Mouse (Mus musculus) heart, embryonic 13.5 days (tissue): Measurements from ENCODE around the gene Csrnp3. TPM values are rescaled to one million over a fixed set of nuclear protein-coding genes. Genes with fewer than 3 reads are reported as not detected.

ENCODE experiments used
- ATAC-seq: fragments of 200-750 bp; cut with Nextera tagmentation; 2 replicates; pipeline ENCODE4 v1.8.0; 2017; ENCODE audit warnings: moderate TSS enrichment; ENCODE audit not compliant: insufficient number of reproducible peaks, low FRiP score, low TSS enrichment; ENCODE audit errors: extremely low read depth
- H3K27ac ChIP-seq: fragments of 300-500 bp; sonication (generic); replicated peaks from 2 replicates; pipeline ENCODE4 v1.5.1; 2015; ENCODE audit warnings: moderate library complexity, mild to moderate bottlenecking, inconsistent platforms
- H3K27me3 ChIP-seq: fragments of 300-500 bp; sonication (generic); replicated peaks from 2 replicates; pipeline ENCODE4 v1.6.1; 2015; ENCODE audit warnings: mild to moderate bottlenecking, inconsistent platforms
- H3K36me3 ChIP-seq: fragments of 300-500 bp; sonication (generic); 2 replicates; pipeline ENCODE4 v1.6.1; 2015; ENCODE audit warnings: mild to moderate bottlenecking, inconsistent platforms
- H3K4me1 ChIP-seq: fragments of 300-500 bp; sonication (generic); 2 replicates; pipeline ENCODE4 v1.6.1; 2015; ENCODE audit warnings: inconsistent platforms
- H3K4me2 ChIP-seq: fragments of 300-500 bp; sonication (generic); 2 replicates; pipeline ENCODE4 v1.6.1; 2015; ENCODE audit warnings: inconsistent platforms, mild to moderate bottlenecking, moderate library complexity
- H3K4me3 ChIP-seq: fragments of 300-500 bp; sonication (generic); 2 replicates; pipeline ENCODE4 v1.5.1; 2015; ENCODE audit warnings: moderate library complexity, mild to moderate bottlenecking, inconsistent platforms
- H3K9ac ChIP-seq: fragments of 300-500 bp; sonication (generic); 2 replicates; pipeline ENCODE4 v1.6.1; 2015; ENCODE audit warnings: inconsistent platforms, mild to moderate bottlenecking, moderate library complexity
- H3K9me3 ChIP-seq: fragments of 300-500 bp; sonication (generic); 2 replicates; pipeline ENCODE4 v1.6.1; 2016; ENCODE audit warnings: inconsistent platforms
- WGBS: fragments of 180-500 bp; shearing (Covaris S2); methylation state at CpG from one replicate; pipeline ENCODE4 v1.1.7; 2015; ENCODE audit warnings: mixed read lengths; 5-methylcytosine and 5-hydroxymethylcytosine counted together
- polyA plus RNA-seq: library from polyadenylated mRNA; unstranded; fragments of >200 nt; fragmentation: Nextera tagmentation; extraction: Ambion mirVana; gene quantifications from 2 replicates; pipeline ENCODE4 v1.2.1, GENCODE M21; 2015

The Csrnp3 gene
- polyA plus RNA-seq, 1 experiment from 2014 or later = 0.37 TPM

- Histone ChIP-seq H3K27ac (no peak overlapping the region), H3K36me3 (no peaks in the 10 kb centered on the region), H3K27me3 (no peaks in the 10 kb centered on the region), H3K4me3 (no peak overlapping the region), H3K4me1 (no peaks in the 10 kb centered on the region), H3K9me3 (no peaks in the 10 kb centered on the region), H3K9ac (no peak overlapping the region), H3K4me2 (no peak overlapping the region)
- ATAC-seq = no peak
- WGBS = 62% methylated on average over 5 of the region's 5 CpGs
These were observed 183.2 kb downstream of the Csrnp3 start for GRCm38 (mm10) chr2:66028812-66029211.

GRCm38 (mm10) chr2:66034907-66035679 lies 189.5 kb downstream of the Csrnp3 start:
- no peak for ATAC-seq
- H3K9me3 ChIP-seq = no peaks in the 10 kb centered on the region
- H3K4me2 ChIP-seq = no peak overlapping the region
- WGBS = 60% methylated on average over 9 of the region's 9 CpGs
- H3K4me3 ChIP-seq = no peak overlapping the region
- H3K36me3 ChIP-seq = no peaks in the 10 kb centered on the region
- no peak overlapping the region for H3K9ac ChIP-seq
- no peaks in the 10 kb centered on the region for H3K27me3 ChIP-seq
- no peak overlapping the region for H3K27ac ChIP-seq
- H3K4me1 ChIP-seq = no peaks in the 10 kb centered on the region

DNA sequence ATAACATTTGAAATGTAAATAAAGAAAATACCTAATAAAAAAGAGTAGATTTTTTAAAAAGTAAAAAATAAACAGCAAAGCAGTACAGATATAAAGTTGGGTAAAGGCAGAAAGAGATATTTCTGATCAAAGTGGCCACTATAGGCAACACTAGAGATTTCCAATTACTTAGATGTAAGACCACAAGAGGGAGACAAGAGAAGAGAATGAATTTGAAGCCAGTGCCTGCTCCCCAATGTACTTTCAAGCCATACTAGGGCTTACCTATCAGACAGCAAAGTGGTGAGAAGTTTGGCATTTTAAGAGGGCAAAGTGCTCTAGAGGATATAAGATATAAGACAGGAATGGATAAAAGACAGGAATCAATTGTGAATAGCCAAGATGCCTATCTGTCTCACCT lies 195.0 kb downstream of the Csrnp3 start:
- Histone ChIP-seq H3K4me1 (no peaks in the 10 kb centered on the region), H3K4me3 (no peak overlapping the region), H3K9ac (no peak overlapping the region), H3K27me3 (no peaks in the 10 kb centered on the region), H3K36me3 (no peaks in the 10 kb centered on the region), H3K9me3 (no peaks in the 10 kb centered on the region), H3K4me2 (no peak overlapping the region), H3K27ac (no peak overlapping the region)
- no peak for ATAC-seq

DNA sequence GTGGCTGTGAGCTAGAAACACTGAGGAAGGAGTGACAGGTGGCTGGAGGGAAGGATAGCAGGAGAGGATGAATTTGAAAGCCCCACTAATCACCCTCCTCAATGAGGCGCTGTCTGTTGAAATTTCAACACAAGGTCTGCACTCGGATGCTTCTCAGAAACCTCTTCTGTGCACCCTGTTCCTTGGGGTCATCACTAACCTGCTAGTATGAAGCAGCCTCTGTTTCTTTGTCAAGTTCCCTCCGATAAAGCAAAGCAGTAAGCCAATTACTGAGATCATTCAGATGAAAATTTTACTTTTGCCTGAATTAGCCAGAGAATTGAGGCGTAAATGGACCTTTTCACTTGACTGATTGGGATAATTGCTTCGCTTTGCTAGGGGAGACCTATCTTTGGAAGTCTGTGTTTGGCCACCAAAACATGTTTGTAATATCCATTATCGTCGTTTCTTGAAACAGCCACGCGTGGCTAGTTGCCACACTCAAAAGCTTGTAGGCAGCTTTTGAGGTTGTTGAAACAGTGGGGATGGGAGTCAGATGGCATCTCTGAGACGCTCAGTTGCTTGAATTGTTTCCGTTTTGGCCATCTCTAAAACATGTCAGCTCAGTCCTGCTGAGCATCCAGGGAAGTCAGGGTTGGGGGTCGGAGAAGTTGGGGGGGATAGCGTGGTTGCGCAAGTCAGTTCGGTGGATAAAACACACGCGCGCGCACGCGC lies 195.8 kb downstream of the Csrnp3 start:
- no peak overlapping the region for H3K9ac ChIP-seq
- H3K4me3 ChIP-seq = no peak overlapping the region
- no peak overlapping the region for H3K27ac ChIP-seq
- 89% methylated on average over 21 of the region's 21 CpGs for WGBS
- H3K4me1 ChIP-seq = no peaks in the 10 kb centered on the region
- no peaks in the 10 kb centered on the region for H3K9me3 ChIP-seq
- no peak for ATAC-seq
- H3K36me3 ChIP-seq = no peaks in the 10 kb centered on the region
- no peak overlapping the region for H3K4me2 ChIP-seq
- H3K27me3 ChIP-seq = no peaks in the 10 kb centered on the region

- ATAC-seq = no peak
- WGBS = 73% methylated on average over 9 of the region's 9 CpGs
- H3K4me2 ChIP-seq = no peak overlapping the region
- H3K9ac ChIP-seq = no peak overlapping the region
- 0 out of 2 replicates have a peak, but pooled peaks cover 4% of the 10 kb centered on the region for H3K9me3 ChIP-seq
- no peaks in the 10 kb centered on the region for H3K36me3 ChIP-seq
- H3K27ac ChIP-seq = no peak overlapping the region
- no peaks in the 10 kb centered on the region for H3K27me3 ChIP-seq
- H3K4me3 ChIP-seq = no peak overlapping the region
- H3K4me1 ChIP-seq = no peaks in the 10 kb centered on the region
These were observed 196.4 kb downstream of the Csrnp3 start for GRCm38 (mm10) chr2:66041917-66042419.

GRCm38 (mm10) chr2:66043441-66044404 lies 198.2 kb downstream of the Csrnp3 start:
- WGBS = 67% methylated on average over 17 of the region's 17 CpGs
- no peak overlapping the region for H3K27ac ChIP-seq
- no peaks in the 10 kb centered on the region for H3K4me1 ChIP-seq
- 0 out of 2 replicates have a peak, but pooled peaks cover 4% of the 10 kb centered on the region for H3K9me3 ChIP-seq
- no peak overlapping the region for H3K4me3 ChIP-seq
- H3K27me3 ChIP-seq = no peaks in the 10 kb centered on the region
- H3K36me3 ChIP-seq = no peaks in the 10 kb centered on the region
- no peak for ATAC-seq
- H3K4me2 ChIP-seq = no peak overlapping the region
- H3K9ac ChIP-seq = no peak overlapping the region

- H3K4me1 ChIP-seq = no peaks in the 10 kb centered on the region
- H3K9me3 ChIP-seq = 0 out of 2 replicates have a peak, but pooled peaks cover 4% of the 10 kb centered on the region
- H3K36me3 ChIP-seq = no peaks in the 10 kb centered on the region
- H3K27me3 ChIP-seq = no peaks in the 10 kb centered on the region
- no peak overlapping the region for H3K9ac ChIP-seq
- no peak for ATAC-seq
- no peak overlapping the region for H3K4me2 ChIP-seq
- no peak overlapping the region for H3K4me3 ChIP-seq
- WGBS = 85% methylated on average over 12 of the region's 12 CpGs
- H3K27ac ChIP-seq = no peak overlapping the region
These were observed 199.0 kb downstream of the Csrnp3 start for GRCm38 (mm10) chr2:66044405-66045089.

DNA sequence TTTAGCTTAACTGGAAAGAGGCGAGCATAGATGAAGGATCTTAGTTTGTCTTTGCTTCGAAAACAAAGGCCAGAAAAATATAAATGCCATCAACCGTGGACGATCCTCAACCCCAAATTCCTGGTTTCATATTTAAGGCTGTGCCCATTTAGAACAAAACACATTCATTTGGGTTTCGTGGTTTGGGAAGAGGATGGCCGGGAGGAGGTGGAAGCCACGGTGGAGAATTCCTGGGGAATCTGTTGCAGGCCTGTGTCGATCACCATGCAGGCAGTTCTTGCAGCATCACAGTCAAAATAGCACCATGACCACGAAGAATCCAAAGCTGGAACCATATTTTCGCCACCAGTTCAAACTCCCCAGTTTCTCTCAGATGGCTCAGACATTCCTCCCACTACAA lies 217.7 kb downstream of the Csrnp3 start:
- H3K27ac ChIP-seq = no peak overlapping the region
- no peaks in the 10 kb centered on the region for H3K27me3 ChIP-seq
- WGBS = 81% methylated on average over 10 of the region's 10 CpGs
- H3K4me2 ChIP-seq = no peak overlapping the region
- no peaks in the 10 kb centered on the region for H3K9me3 ChIP-seq
- no peak overlapping the region for H3K4me3 ChIP-seq
- H3K36me3 ChIP-seq = no peaks in the 10 kb centered on the region
- no peaks in the 10 kb centered on the region for H3K4me1 ChIP-seq
- no peak for ATAC-seq
- H3K9ac ChIP-seq = no peak overlapping the region

DNA sequence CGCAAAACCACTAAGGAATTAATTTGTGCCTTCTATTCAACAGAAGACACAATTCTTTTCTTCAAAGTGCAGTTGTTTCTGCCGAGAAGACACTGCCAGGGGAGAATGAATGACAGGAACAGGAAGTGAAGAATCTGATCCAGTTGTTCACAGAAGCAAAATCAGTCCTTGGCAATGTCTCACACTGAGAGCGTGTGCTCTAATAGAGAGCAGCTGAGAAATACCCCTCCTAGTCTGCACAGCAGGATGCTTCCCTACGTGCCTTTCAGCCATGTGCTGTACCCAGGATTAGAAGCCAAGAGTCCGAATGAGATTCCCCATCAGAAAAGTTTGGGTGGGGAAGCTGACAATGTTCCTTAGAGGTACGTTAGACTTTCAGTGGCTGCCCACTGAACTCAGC lies 223.9 kb downstream of the Csrnp3 start:
- WGBS = 38% methylated on average over 6 of the region's 6 CpGs
- no peaks in the 10 kb centered on the region for H3K9me3 ChIP-seq
- H3K9ac ChIP-seq = no peak overlapping the region
- ATAC-seq = no peak
- no peak overlapping the region for H3K4me3 ChIP-seq
- H3K27me3 ChIP-seq = no peaks in the 10 kb centered on the region
- no peak overlapping the region for H3K4me2 ChIP-seq
- no peaks in the 10 kb centered on the region for H3K36me3 ChIP-seq
- no peaks in the 10 kb centered on the region for H3K4me1 ChIP-seq
- no peak overlapping the region for H3K27ac ChIP-seq

DNA sequence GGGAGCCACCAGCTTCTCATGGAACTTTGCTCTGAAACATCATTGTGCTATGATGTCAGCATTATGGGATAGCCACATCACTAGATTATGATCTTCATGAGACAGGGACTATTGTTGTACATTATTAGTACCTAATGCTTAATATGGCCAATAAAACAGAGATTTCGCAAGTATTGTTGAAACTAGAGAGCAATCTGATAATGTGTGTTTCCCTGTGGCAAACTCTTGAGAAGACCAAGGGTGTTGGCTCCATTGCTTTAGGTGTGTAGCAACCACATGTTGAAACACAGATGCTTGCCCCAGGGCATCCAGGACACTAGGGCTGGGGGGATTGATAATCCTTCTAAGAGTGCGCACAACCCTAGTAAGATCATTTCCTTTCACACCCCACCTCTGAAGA lies 235.2 kb downstream of the Csrnp3 start:
- no peaks in the 10 kb centered on the region for H3K9me3 ChIP-seq
- no peaks in the 10 kb centered on the region for H3K36me3 ChIP-seq
- no peak overlapping the region for H3K4me2 ChIP-seq
- no peak overlapping the region for H3K9ac ChIP-seq
- H3K4me1 ChIP-seq = 0 out of 2 replicates have a peak, but pooled peaks cover 2% of the 10 kb centered on the region
- H3K4me3 ChIP-seq = no peak overlapping the region
- no peak overlapping the region for H3K27ac ChIP-seq
- no peak for ATAC-seq
- H3K27me3 ChIP-seq = no peaks in the 10 kb centered on the region
- 84% methylated on average over 2 of the region's 2 CpGs for WGBS
